16 mouse cellular contexts compared by ENCODE assay signal in genomic region chr11:68273855-68274254, GRCm38 (mm10).
DNase-seq lines count a peak whose midpoint lies in the region; ATAC-seq and TF ChIP-seq lines count a peak whose summit lies in the region.
"Had no signal": no experiment of that assay in that cellular context is flagged by ENCODE, and none has a peak within 500 bp of the region (broad histone marks: within the 10 kb centered on the region; RNA-seq: fewer than 3 reads in every experiment).

No protein-coding gene starts in this region.

- no peaks in the 10 kb centered on the region for H3K36me3 ChIP-seq in forebrain, embryonic 11.5 days (ENCODE audit: control insufficient read depth, insufficient read depth, low read length)
- H3K36me3 ChIP-seq in forebrain, postnatal 0 days (ENCODE audit: insufficient read depth) = no peaks in the 10 kb centered on the region
- no peaks in the 10 kb centered on the region for H3K36me3 ChIP-seq in hindbrain, embryonic 15.5 days
- no peaks in the 10 kb centered on the region for H3K36me3 ChIP-seq in midbrain, embryonic 16.5 days (ENCODE audit: control insufficient read depth, insufficient read depth, low read length)
- H3K36me3 ChIP-seq in stomach, postnatal 0 days (ENCODE audit: control insufficient read depth, insufficient read depth, low read length) = no peaks in the 10 kb centered on the region
- H3K36me3 ChIP-seq: limb, embryonic 12.5 days had no signal

- H3K4me3 ChIP-seq in forebrain, embryonic 11.5 days (ENCODE audit: low read depth, low read length) = no peak overlapping the region
- no peak overlapping the region for H3K4me3 ChIP-seq in forebrain, postnatal 0 days (ENCODE audit: low read depth, low read length)
- H3K4me3 ChIP-seq in hindbrain, embryonic 15.5 days = no peak overlapping the region
- no peak overlapping the region for H3K4me3 ChIP-seq in midbrain, embryonic 16.5 days (ENCODE audit: low read depth, low read length)
- no peak overlapping the region for H3K4me3 ChIP-seq in stomach, postnatal 0 days (ENCODE audit: low read depth, low read length)
- H3K4me3 ChIP-seq: limb, embryonic 12.5 days had no signal

- TF ChIP-seq CTCF in forebrain, postnatal 0 days (IDR thresholded peaks at IDR 0.05; ENCODE audit: low read depth) = no peak
- no peak for TF ChIP-seq CTCF in stomach, postnatal 0 days (IDR thresholded peaks at IDR 0.05; ENCODE audit: low read depth)

- no peak for TF ChIP-seq EP300 in stomach, postnatal 0 days (optimal IDR thresholded peaks at IDR 0.05)

- peaks cover 12% of the 10 kb centered on the region; the same call in 1 of the 2 replicates for H3K4me1 ChIP-seq in forebrain, embryonic 11.5 days (replicated peaks; ENCODE audit: control insufficient read depth, insufficient read depth, low read length)
- no peaks in the 10 kb centered on the region for H3K4me1 ChIP-seq in forebrain, postnatal 0 days (ENCODE audit: insufficient read depth)
- H3K4me1 ChIP-seq in hindbrain, embryonic 15.5 days (replicated peaks) = peaks cover 40% of the 10 kb centered on the region
- H3K4me1 ChIP-seq in midbrain, embryonic 16.5 days (ENCODE audit: control insufficient read depth, insufficient read depth, low read length) = peaks cover 8% of the 10 kb centered on the region; the same call in 1 of the 2 replicates
- no peaks in the 10 kb centered on the region for H3K4me1 ChIP-seq in stomach, postnatal 0 days (replicated peaks; ENCODE audit: control insufficient read depth, insufficient read depth)

- ATAC-seq in forebrain, embryonic 11.5 days (replicated peaks; ENCODE audit: low FRiP score) = peak; percentile 71
- ATAC-seq in forebrain, postnatal 0 days = no peak
- no peak for ATAC-seq in hindbrain, embryonic 15.5 days (ENCODE audit: low FRiP score, low read depth)
- 0 out of 2 replicates have a peak, but pooled peaks have one; percentile 32 for ATAC-seq in midbrain, embryonic 16.5 days
- no peak for ATAC-seq in stomach, postnatal 0 days (ENCODE audit: low FRiP score, low TSS enrichment)
- ATAC-seq in CD4-positive, CD25-positive, alpha-beta regulatory T cell, adult 4 months = no peak
- ATAC-seq: liver, postnatal 0 days had no signal

- no peaks in the 10 kb centered on the region for H3K9me3 ChIP-seq in forebrain, embryonic 11.5 days (ENCODE audit: control insufficient read depth, low read length)
- no peaks in the 10 kb centered on the region for H3K9me3 ChIP-seq in forebrain, postnatal 0 days (ENCODE audit: low read length)
- H3K9me3 ChIP-seq in hindbrain, embryonic 15.5 days = no peaks in the 10 kb centered on the region
- H3K9me3 ChIP-seq in midbrain, embryonic 16.5 days (replicated peaks; ENCODE audit: control insufficient read depth, low read length, poor library complexity, severe bottlenecking) = no peaks in the 10 kb centered on the region
- H3K9me3 ChIP-seq in stomach, postnatal 0 days (ENCODE audit: control insufficient read depth, low read length) = no peaks in the 10 kb centered on the region
- H3K9me3 ChIP-seq: limb, embryonic 12.5 days had no signal

- peak overlapping the region; percentile 55 for H3K27ac ChIP-seq in forebrain, embryonic 11.5 days (ENCODE audit: low read depth, low read length)
- H3K27ac ChIP-seq in forebrain, postnatal 0 days (ENCODE audit: low read depth, low read length) = no peak overlapping the region
- H3K27ac ChIP-seq in hindbrain, embryonic 15.5 days (replicated peaks) = peak overlapping the region; percentile 58
- no peak overlapping the region for H3K27ac ChIP-seq in midbrain, embryonic 16.5 days (ENCODE audit: low read length)
- 0 out of 2 replicates have a peak overlapping the region, but pooled peaks have one; percentile 13 for H3K27ac ChIP-seq in stomach, postnatal 0 days (replicated peaks)
- H3K27ac ChIP-seq: kidney, postnatal 0 days; limb, embryonic 12.5 days; macrophage had no signal

- H3K4me2 ChIP-seq in forebrain, embryonic 11.5 days (ENCODE audit: low read depth, low read length, severe bottlenecking) = peak overlapping the region; percentile 9; the same call in 1 of the 2 replicates
- H3K4me2 ChIP-seq in forebrain, postnatal 0 days (ENCODE audit: low read depth) = no peak overlapping the region
- peak overlapping the region; percentile 25; the same call in 1 of the 2 replicates for H3K4me2 ChIP-seq in hindbrain, embryonic 15.5 days
- H3K4me2 ChIP-seq in midbrain, embryonic 16.5 days (ENCODE audit: low read length) = no peak overlapping the region
- H3K4me2 ChIP-seq in stomach, postnatal 0 days (replicated peaks; ENCODE audit: low read depth) = no peak overlapping the region
- H3K4me2 ChIP-seq: limb, embryonic 12.5 days had no signal

- DNase-seq in forebrain, embryonic 11.5 days (ENCODE audit: low spot score) = peak; percentile 70
- DNase-seq in forebrain, postnatal 0 days = no peak
- DNase-seq in stomach, postnatal 0 days (ENCODE audit: low spot score) = no peak
- DNase-seq in kidney, postnatal 25 days = no peak
- no peak for DNase-seq in natural killer cell, adult 2 months (ENCODE audit: low spot score in 2 of 2)
- DNase-seq: cerebellum, adult 9-11 months; heart, adult 18-20 months; layer of hippocampus, postnatal 36 days; liver, postnatal 0 days; thymus, adult 18-20 months had no signal

- H3K9ac ChIP-seq in forebrain, embryonic 11.5 days (ENCODE audit: low read length) = peak overlapping the region; percentile 24; the same call in 1 of the 2 replicates
- no peak overlapping the region for H3K9ac ChIP-seq in forebrain, postnatal 0 days
- H3K9ac ChIP-seq in hindbrain, embryonic 15.5 days = no peak overlapping the region
- no peak overlapping the region for H3K9ac ChIP-seq in midbrain, embryonic 16.5 days (ENCODE audit: low read depth, low read length)
- H3K9ac ChIP-seq in stomach, postnatal 0 days (ENCODE audit: low read length) = no peak overlapping the region
- H3K9ac ChIP-seq: limb, embryonic 12.5 days; liver, postnatal 0 days had no signal

- 23% methylated on average over 12 of the region's 12 CpGs for WGBS in forebrain, embryonic 11.5 days
- 28% methylated on average over 12 of the region's 12 CpGs for WGBS in forebrain, postnatal 0 days
- 18% methylated on average over 12 of the region's 12 CpGs for WGBS in hindbrain, embryonic 15.5 days
- 8% methylated on average over 12 of the region's 12 CpGs for WGBS in midbrain, embryonic 16.5 days
- 79% methylated on average over 12 of the region's 12 CpGs for WGBS in stomach, postnatal 0 days

- no peaks in the 10 kb centered on the region for H3K27me3 ChIP-seq in forebrain, embryonic 11.5 days (ENCODE audit: control insufficient read depth, insufficient read depth, low read length)
- H3K27me3 ChIP-seq in forebrain, postnatal 0 days (ENCODE audit: insufficient read depth, low read length) = no peaks in the 10 kb centered on the region
- 0 out of 2 replicates have a peak, but pooled peaks cover 2% of the 10 kb centered on the region for H3K27me3 ChIP-seq in hindbrain, embryonic 15.5 days
- H3K27me3 ChIP-seq in midbrain, embryonic 16.5 days (ENCODE audit: control insufficient read depth, insufficient read depth, low read depth, low read length) = peaks cover 12% of the 10 kb centered on the region
- H3K27me3 ChIP-seq in stomach, postnatal 0 days (ENCODE audit: control insufficient read depth, insufficient read depth, low read length) = no peaks in the 10 kb centered on the region

Comparison
In these comparisons a context has a peak if more than half of its experiments do, and no peak if none do; other contexts are left out.
1. ATAC-seq: peak in forebrain, embryonic 11.5 days (single experiment) and midbrain, embryonic 16.5 days (single experiment); none in forebrain, postnatal 0 days (single experiment), hindbrain, embryonic 15.5 days (single experiment), stomach, postnatal 0 days (single experiment) and CD4-positive, CD25-positive, alpha-beta regulatory T cell, adult 4 months (single experiment).
2. H3K27ac ChIP-seq: peak in forebrain, embryonic 11.5 days (single experiment), hindbrain, embryonic 15.5 days (single experiment) and stomach, postnatal 0 days (single experiment); none in forebrain, postnatal 0 days (single experiment) and midbrain, embryonic 16.5 days (single experiment).
3. H3K4me2 ChIP-seq: peak in forebrain, embryonic 11.5 days (single experiment) and hindbrain, embryonic 15.5 days (single experiment); none in forebrain, postnatal 0 days (single experiment), midbrain, embryonic 16.5 days (single experiment) and stomach, postnatal 0 days (single experiment).